Mouse (Mus musculus) heart, embryonic 14.5 days (tissue): ENCODE data around the gene Fam222b. TPM values are rescaled to one million over a fixed set of nuclear protein-coding genes. Genes with fewer than 3 reads are reported as not detected.

ENCODE experiments used
- ATAC-seq: fragments of 200-750 bp; cut with Nextera tagmentation; 2 replicates; pipeline ENCODE4 v1.8.0; 2017; ENCODE audit warnings: low read depth, moderate TSS enrichment; ENCODE audit not compliant: insufficient number of reproducible peaks, insufficient read depth, low FRiP score
- H3K27ac ChIP-seq, 2 experiments: fragments of 200-500 bp in 1 of 2; fragments of 300-500 bp in 1 of 2; sonication (generic) in 1 of 2; replicated peaks in 1 of 2; 2 replicates each; pipeline ENCODE4 v1.5.1; 2012 to 2014; ENCODE audit warnings: low read depth in 2 of 2, low read length in 2 of 2, control low read depth in 1 of 2, mild to moderate bottlenecking in 1 of 2, mixed read lengths in 1 of 2; ENCODE audit not compliant: control insufficient read depth in 1 of 2, insufficient read depth in 1 of 2
- H3K27me3 ChIP-seq: fragments of 300-500 bp; sonication (generic); 2 replicates; pipeline ENCODE4 v1.6.1; 2014; ENCODE audit warnings: mild to moderate bottlenecking, low read length, control low read depth; ENCODE audit not compliant: control insufficient read depth, insufficient read depth
- H3K36me3 ChIP-seq: fragments of 300-500 bp; sonication (generic); 2 replicates; pipeline ENCODE4 v1.6.1; 2014; ENCODE audit warnings: mild to moderate bottlenecking, control low read depth, low read length, mixed read lengths; ENCODE audit not compliant: control insufficient read depth, insufficient read depth
- H3K4me1 ChIP-seq, 2 experiments: fragments of 200-500 bp in 1 of 2; fragments of 300-500 bp in 1 of 2; sonication (generic) in 1 of 2; 2 replicates each; pipeline ENCODE4 v1.6.1; 2012 to 2014; ENCODE audit warnings: low read length in 2 of 2, control low read depth in 1 of 2, mixed read lengths in 1 of 2; ENCODE audit not compliant: control insufficient read depth in 2 of 2, insufficient read depth in 2 of 2
- H3K4me2 ChIP-seq: fragments of 300-500 bp; sonication (generic); 2 replicates; pipeline ENCODE4 v1.6.1; 2014; ENCODE audit warnings: mild to moderate bottlenecking, low read length
- H3K4me3 ChIP-seq, 2 experiments: fragments of 200-500 bp in 1 of 2; fragments of 300-500 bp in 1 of 2; sonication (generic) in 1 of 2; 2 replicates each; pipeline ENCODE4 v1.5.1; 2012 to 2014; ENCODE audit warnings: low read length in 2 of 2, mild to moderate bottlenecking in 2 of 2, control low read depth in 1 of 2, low read depth in 1 of 2, moderate library complexity in 1 of 2; ENCODE audit not compliant: control insufficient read depth in 1 of 2, insufficient read depth in 1 of 2
- H3K9ac ChIP-seq: fragments of 300-500 bp; sonication (generic); 2 replicates; pipeline ENCODE4 v1.6.1; 2014; ENCODE audit warnings: mild to moderate bottlenecking, low read length
- H3K9me3 ChIP-seq: fragments of 300-500 bp; sonication (generic); 2 replicates; pipeline ENCODE4 v1.6.1; 2016; ENCODE audit warnings: low read length, control low read depth; ENCODE audit not compliant: control insufficient read depth
- WGBS: fragments of 180-500 bp; shearing (Covaris S2); extraction: QIAGEN DNeasy Blood & Tissue Kit; methylation state at CpG from one replicate; pipeline ENCODE4 v1.1.7; 2014; 5-methylcytosine and 5-hydroxymethylcytosine counted together
- polyA plus RNA-seq: library from polyadenylated mRNA; unstranded; fragments of >200 nt; fragmentation: Nextera tagmentation; extraction: Ambion mirVana; gene quantifications from 2 replicates; pipeline ENCODE4 v1.2.1, GENCODE M21; 2014

Fam222b gene
- polyA plus RNA-seq, 1 experiment from 2014 or later = 17.0 TPM

- H3K4me3 ChIP-seq = peak overlapping the region; percentile 79 to 86
- no peaks in the 10 kb centered on the region for H3K27me3 ChIP-seq
- no peaks in the 10 kb centered on the region for H3K9me3 ChIP-seq
- no peaks in the 10 kb centered on the region for H3K36me3 ChIP-seq
- peak overlapping the region; percentile 91 for H3K9ac ChIP-seq
- H3K4me2 ChIP-seq = peak overlapping the region; percentile 83
- ATAC-seq = no peak
- H3K27ac ChIP-seq = peak overlapping the region; percentile 57 to 92
- WGBS = 48% methylated on average over 11 of the region's 11 CpGs
- peaks cover 2 to 30% of the 10 kb centered on the region in 2 experiments; a peak in 3 of 4 replicates for H3K4me1 ChIP-seq
These were observed 340 bp upstream of the Fam222b start for GRCm38 (mm10) chr11:78094137-78094503.

- ATAC-seq = no peak
- no peaks in the 10 kb centered on the region for H3K9me3 ChIP-seq
- 19% methylated on average over 5 of the region's 5 CpGs for WGBS
- peaks cover 2 to 30% of the 10 kb centered on the region in 2 experiments for H3K4me1 ChIP-seq
- peak overlapping the region; percentile 79 to 86 for H3K4me3 ChIP-seq
- H3K27me3 ChIP-seq = no peaks in the 10 kb centered on the region
- H3K4me2 ChIP-seq = peak overlapping the region; percentile 83
- H3K27ac ChIP-seq = peak overlapping the region; percentile 91 to 92
- 0 out of 2 replicates have a peak, but pooled peaks cover 3% of the 10 kb centered on the region for H3K36me3 ChIP-seq
- peak overlapping the region; percentile 91 for H3K9ac ChIP-seq
These were observed 670 bp downstream of the Fam222b start for GRCm38 (mm10) chr11:78095144-78095516.

- peak overlapping the region; percentile 83 to 87 for H3K27ac ChIP-seq
- WGBS = 6% methylated on average over 3 of the region's 3 CpGs
- peak overlapping the region; percentile 83 for H3K4me2 ChIP-seq
- H3K27me3 ChIP-seq = no peaks in the 10 kb centered on the region
- ATAC-seq = no peak
- H3K4me3 ChIP-seq = peak overlapping the region; percentile 38 to 40
- H3K9ac ChIP-seq = peak overlapping the region; percentile 69
- no peaks in the 10 kb centered on the region for H3K9me3 ChIP-seq
- peaks cover 8 to 41% of the 10 kb centered on the region in 2 experiments for H3K4me1 ChIP-seq
- H3K36me3 ChIP-seq = 0 out of 2 replicates have a peak, but pooled peaks cover 11% of the 10 kb centered on the region
These were observed 2.6 kb downstream of the Fam222b start for GRCm38 (mm10) chr11:78097077-78097476.

- Histone ChIP-seq H3K9me3 (no peaks in the 10 kb centered on the region), H3K4me1 (peaks cover 7 to 36% of the 10 kb centered on the region in 2 experiments), H3K36me3 (peaks cover 11% of the 10 kb centered on the region), H3K27ac (peak overlapping the region in 1 of 2 experiments; percentile 43; a peak in 2 of 4 replicates), H3K27me3 (no peaks in the 10 kb centered on the region), H3K4me2 (no peak overlapping the region), H3K4me3 (no peak overlapping the region), H3K9ac (no peak overlapping the region)
- 62% methylated on average over 11 of the region's 11 CpGs for whole genome bisulfite sequencing
- no peak for ATAC-seq
These were observed 6.3 kb downstream of the Fam222b start for GRCm38 (mm10) chr11:78100746-78101145.

GRCm38 (mm10) chr11:78102142-78102541 is 7.7 kb downstream of the Fam222b start:
- no peak overlapping the region for H3K27ac ChIP-seq
- 71% methylated on average over 5 of the region's 5 CpGs for WGBS
- H3K4me2 ChIP-seq = no peak overlapping the region

GRCm38 (mm10) chr11:78102958-78103747 is 8.7 kb downstream of the Fam222b start:
- no peak overlapping the region for H3K27ac ChIP-seq
- H3K9ac ChIP-seq = no peak overlapping the region
- peaks cover 21% of the 10 kb centered on the region for H3K36me3 ChIP-seq
- peaks cover 6 to 17% of the 10 kb centered on the region in 2 experiments for H3K4me1 ChIP-seq
- H3K4me3 ChIP-seq = no peak overlapping the region
- H3K4me2 ChIP-seq = no peak overlapping the region
- 0 out of 2 replicates have a peak, but pooled peaks cover 3% of the 10 kb centered on the region for H3K9me3 ChIP-seq
- H3K27me3 ChIP-seq = no peaks in the 10 kb centered on the region
- ATAC-seq = no peak
- 68% methylated on average over 5 of the region's 5 CpGs for WGBS

More at GRCm38 (mm10) chr11:78102142-78102541, 7.7 kb downstream of the Fam222b start:
- Histone ChIP-seq H3K9ac (no peak overlapping the region), H3K4me1 (peaks cover 6 to 27% of the 10 kb centered on the region in 2 experiments), H3K9me3 (no peaks in the 10 kb centered on the region), H3K4me3 (no peak overlapping the region), H3K36me3 (peaks cover 17% of the 10 kb centered on the region), H3K27me3 (no peaks in the 10 kb centered on the region)
- no peak for ATAC-seq

- H3K9ac ChIP-seq = no peak overlapping the region
- H3K4me3 ChIP-seq = no peak overlapping the region
- peaks cover 21% of the 10 kb centered on the region for H3K36me3 ChIP-seq
- 97% methylated on average over 5 of the region's 5 CpGs for WGBS
- no peaks in the 10 kb centered on the region for H3K27me3 ChIP-seq
- ATAC-seq = no peak
- no peak overlapping the region for H3K27ac ChIP-seq
- H3K4me1 ChIP-seq = peaks cover 8 to 13% of the 10 kb centered on the region in 2 experiments
- 0 out of 2 replicates have a peak, but pooled peaks cover 3% of the 10 kb centered on the region for H3K9me3 ChIP-seq
- H3K4me2 ChIP-seq = no peak overlapping the region
These were observed 10.0 kb downstream of the Fam222b start for GRCm38 (mm10) chr11:78104501-78104900.
